Mouse (Mus musculus): Measurements from ENCODE around the gene Grik5.

DNA sequence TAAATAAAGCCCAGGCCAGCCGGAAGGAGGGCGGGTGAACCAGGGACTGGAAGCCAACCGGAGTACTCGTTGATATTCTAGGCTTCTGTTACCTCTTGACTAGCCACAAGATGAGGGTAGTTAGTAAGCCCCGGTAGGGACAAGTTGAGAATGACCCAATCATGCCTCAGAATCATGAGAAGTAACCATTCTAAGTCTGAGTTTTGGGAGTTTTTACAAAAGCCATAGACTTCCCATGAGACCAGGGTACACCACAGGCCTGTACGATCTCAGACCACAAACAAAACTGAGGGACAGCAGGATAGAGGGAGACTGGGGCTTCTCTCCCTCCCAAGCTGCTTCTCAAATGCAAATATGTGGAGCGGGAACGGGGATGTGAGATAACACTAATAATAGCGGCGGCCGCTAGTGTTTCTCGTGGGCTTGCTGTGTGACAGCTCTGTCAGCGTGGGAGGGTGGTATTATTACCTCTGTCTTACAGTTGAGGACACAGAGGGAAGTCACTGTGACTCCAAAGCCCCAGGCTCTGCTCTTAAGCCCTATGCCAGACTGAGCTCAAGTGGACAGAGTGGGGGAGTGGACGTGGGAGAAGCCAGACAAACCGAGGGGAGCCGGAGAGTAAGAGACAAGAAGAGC is 22.7 kb downstream of the Grik5 start:
- TF ChIP-seq CTCF (IDR thresholded peaks at IDR 0.05; ENCODE audit: borderline replicate concordance, extremely low read depth, insufficient read depth, insufficient read length) (no peak), POLR2A (IDR thresholded peaks at IDR 0.05; ENCODE audit: borderline replicate concordance, extremely low read depth, insufficient read depth, insufficient read length, poor library complexity, severe bottlenecking) (no peak)

All from brain, embryonic 14.5 days (tissue).